Mouse (Mus musculus) naive thymus-derived CD4-positive, alpha-beta T cell, adult 2 months (primary cell): Measurements from ENCODE around the gene Rimkla.
"Not testable (repeated sequence)": the region's sequence is repeated elsewhere in the genome, so short reads cannot be mapped to it uniquely, and the experiment has no call there.

ENCODE experiments used
- DNase-seq: peaks from one replicate; pipeline ENCODE4 v3.0.0-alpha.2; 2011; ENCODE audit warnings: low read depth

Gene Rimkla

DNA sequence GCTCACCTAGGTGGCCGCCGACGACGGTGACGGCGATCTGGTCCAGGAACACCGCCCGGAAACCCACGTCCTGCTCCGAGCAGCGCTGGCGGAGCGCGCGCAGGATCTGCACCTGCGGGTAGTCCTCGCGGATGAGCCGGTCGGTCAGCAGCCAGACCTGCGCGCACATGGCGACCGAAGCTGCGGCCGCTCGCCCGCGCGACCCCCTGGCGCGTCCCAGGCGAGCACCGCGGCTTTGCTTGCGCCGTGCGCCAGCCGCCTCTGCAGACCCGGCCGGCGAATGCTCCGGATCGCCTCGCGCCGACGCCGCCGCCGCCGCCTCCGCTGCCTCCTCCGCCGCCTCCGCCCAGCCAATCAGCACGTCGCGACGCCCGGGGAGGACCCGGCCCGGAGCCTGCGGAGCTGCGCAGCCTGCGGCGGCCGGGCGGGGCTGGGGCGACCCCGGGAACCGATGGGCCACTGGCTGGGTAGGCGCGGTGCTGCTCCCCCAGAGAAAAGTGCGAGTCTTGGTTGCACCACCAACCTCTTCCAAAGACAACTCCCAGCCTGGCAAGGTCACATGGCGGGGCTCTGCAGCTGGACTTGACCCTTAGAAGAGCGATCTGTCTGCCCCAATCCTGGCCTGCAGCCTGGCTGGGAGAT lies at the start of gene Rimkla:
Gene Rimkla (minus strand): TSS at position 338 of the 642 bp plus-strand sequence.
- peak; percentile 52 for DNase-seq

DNA sequence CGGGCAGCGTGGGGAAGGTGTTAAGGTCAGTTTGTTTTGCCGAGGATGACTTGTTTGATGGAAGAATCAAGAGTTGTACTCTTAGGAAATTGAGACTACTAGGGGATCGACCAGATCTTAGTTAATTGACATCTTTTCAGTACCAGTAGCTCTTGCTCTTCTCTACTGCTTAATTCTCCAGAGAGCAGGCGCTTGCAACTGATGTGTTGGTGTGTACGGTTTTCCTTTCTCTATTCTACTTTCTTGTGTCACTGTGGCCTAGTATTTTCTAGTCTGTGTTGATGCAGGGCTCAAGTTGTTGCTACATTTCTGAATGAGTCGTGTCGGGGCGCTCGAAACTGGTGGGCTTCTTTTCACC lies 48.1 kb upstream of the Rimkla start:
- no peak for DNase-seq

DNA sequence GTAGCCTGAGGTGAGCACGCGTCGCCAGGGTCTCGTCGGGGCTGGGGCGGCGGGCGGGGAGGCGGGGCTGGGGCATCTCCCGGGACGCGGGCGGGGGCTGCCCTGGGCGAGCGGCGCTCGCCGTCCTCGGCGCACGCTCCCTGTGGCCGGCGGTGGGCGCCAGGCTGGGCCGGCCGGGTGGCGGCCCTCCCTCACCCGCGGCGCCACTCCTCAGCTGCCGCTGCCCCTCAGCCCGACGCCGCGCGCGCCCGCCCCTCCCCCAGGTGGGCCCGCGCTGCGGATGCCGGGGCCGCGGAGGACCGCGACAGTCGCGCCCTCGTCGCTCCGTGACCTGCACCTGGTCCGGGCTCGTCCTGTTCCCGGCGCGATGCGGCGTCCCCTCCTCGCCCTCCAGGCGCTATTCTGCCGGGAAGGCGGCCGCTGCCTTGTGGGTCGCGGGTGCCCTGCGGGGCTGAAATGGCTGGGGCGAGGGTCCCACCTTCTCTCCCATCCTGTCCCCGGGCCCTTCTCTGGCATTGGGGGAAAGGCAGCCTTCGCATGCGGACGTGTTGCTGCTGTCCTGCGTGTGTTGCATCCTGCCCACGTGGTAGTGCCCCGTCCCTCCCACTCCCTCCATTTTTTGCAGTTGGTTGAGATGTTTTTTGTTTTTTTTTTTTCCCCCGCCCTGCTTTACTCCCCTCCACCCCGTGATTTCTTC lies 47.6 kb upstream of the Rimkla start:
- DNase-seq = peak; percentile 75

DNA sequence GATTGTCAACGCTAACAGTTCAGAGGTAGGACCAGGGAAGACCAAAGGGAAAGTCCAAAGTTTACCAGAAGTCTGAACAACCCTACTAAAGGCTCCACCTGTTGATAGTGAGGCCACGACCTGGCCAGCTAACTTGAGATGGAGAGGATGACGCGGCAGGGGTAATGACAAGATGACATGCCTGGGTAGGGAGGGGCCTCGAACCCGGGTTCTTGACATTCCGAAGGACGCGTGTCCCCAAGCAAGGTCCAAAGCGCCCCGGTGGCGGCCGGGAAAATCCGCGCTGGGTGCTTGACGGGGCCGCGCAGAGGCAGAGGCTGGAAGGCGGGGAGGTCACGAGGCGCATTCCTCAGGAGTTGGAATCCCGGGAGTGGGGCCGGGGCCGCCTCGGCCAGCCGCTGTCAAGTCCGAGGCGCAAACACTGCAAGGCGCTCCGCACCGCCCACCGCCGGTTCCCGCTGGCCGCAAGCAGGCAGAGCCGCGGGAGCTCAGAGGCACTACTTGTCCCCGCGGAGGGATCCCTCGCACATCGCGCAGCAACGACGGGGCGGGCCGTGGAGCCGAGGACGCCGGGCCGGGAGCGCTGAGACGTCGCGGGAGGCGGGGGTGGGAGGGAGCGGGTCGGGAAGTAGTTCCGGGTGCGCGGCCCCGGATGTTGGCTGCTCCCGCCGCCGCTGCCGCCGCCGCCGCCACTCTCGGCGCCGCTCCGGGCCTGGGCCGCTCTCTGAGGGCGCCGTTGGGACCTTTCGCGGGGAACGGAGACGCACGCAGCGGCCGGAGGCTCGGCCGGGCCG lies 46.8 kb upstream of the Rimkla start, which contains the start of gene Frg2f1:
Gene Frg2f1 (minus strand): TSS at position 499 of the 794 bp plus-strand sequence.
- DNase-seq = peak; percentile 96

DNA sequence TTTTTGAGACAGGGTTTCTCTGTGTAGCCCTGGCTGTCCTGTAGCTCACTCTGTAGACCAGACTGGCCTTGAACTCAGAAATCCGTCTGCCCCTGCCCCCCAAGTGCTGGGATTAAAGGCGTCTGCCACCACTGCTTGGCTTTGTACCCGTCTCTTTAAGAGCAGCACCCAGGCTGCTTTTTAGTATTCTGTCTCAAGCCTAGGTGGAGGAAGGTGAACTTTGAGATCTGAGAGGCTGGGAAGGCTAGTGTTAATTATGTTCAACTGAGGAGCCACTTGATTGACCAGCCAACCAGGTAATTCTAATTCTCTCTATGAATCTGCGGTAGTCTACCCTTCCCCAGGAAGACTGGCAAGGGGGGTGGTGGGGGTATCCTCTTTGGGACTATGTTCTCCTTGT lies 45.0 kb upstream of the Rimkla start:
- no peak for DNase-seq

DNA sequence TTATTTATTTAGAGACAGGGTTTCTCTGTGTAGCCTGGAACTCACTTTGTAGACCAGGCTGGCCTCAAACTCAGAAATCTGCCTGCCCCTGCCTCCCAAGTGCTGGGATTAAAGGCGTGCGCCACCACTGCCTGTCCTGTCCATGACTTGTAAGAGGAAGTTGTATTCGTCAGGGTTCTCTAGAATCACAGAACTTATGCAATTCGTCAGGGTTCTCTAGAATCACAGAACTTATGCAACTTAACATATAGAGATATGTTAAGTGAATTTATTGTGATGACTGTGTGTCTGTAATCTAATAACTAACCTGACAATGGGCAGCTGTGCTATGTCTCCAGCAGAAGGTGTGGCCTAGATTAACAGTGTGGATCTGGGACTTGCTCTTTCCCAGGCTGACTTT lies 44.2 kb upstream of the Rimkla start, which contains the start of gene Foxj3:
Gene Foxj3 (plus strand): TSS at position 390 of the 400 bp plus-strand sequence.
- not testable (repeated sequence) for DNase-seq

DNA sequence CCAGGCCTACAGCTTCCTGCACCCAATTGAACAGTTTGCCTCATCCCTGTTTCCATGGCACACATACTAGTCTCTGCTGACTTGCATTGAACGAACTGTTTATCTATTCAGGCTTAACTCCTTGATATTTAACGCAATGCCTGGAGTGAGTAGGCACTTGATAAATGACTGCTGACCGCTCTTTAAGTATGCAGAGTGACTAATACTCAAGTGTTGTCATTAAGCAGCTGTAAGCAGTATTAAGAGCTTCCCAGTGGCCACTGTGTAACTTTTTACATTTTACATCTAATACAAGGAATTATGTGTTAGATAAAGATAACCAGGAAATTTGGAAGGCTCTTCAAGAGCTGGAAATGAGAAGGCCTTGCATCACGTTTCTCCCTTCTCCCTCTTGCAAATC lies 42.7 kb upstream of the Rimkla start:
- DNase-seq = no peak

DNA sequence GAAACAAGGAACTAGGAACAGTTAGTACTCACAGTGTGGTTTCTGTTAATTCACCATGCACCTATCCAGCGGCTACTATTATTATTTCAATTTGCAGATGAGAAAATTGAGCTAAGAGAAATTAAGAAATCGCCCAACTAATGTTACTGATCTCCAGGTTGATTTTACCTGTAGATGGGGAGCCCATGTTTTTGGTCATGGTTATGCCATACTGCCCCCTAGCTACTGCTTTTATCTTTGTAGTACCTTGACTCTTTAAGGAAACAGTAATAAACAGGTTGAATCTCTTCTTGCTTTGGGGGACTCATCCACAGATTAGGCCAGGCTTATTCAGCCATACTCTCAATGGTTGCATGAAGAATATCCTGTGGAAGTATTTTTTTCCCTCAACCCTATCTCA lies 39.4 kb upstream of the Rimkla start:
- peak; percentile 58 for DNase-seq

DNA sequence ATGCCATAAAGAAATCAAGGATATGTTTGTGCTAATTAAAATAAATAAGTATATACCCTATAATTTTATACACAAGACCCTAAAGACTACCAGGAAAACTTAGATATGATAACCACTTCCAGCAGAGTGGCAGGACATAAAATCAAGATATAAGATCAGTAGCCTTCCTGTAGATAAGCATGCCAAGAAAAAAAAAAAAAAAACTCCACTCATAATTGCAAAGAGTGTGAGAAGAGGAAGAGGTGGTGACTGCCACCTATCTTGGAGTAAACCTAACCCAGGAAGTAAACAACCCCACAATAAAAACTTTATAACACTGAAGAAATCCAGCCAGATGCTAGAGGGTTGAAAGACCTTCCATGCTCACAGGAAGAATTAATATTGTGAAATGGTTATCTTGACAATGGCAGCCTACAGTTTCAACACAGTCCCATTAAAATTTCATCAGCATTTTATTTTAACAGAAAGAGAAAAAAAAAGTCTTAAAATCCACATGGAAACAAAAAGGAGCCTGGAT lies 34.0 kb upstream of the Rimkla start:
- no peak for DNase-seq

DNA sequence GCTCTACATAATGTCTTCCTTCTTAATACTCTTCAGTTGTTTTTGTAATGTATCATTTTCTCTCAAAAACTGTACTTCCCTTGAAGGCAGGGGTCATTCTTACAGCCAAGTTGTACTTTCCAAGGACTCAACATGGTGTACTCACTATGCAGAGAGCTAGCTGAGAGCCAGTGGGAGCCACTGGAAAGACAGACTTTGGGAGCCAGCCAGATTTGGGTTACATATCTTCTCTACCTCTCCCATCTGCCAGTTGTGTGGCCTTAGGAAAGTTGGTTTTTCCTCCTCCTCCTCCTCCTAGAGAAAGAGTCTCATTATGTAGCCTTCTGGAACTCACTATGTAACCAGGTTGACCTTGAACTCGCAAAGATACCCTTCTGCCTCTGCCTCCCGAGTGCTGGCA lies 32.0 kb upstream of the Rimkla start:
- no peak for DNase-seq

DNA sequence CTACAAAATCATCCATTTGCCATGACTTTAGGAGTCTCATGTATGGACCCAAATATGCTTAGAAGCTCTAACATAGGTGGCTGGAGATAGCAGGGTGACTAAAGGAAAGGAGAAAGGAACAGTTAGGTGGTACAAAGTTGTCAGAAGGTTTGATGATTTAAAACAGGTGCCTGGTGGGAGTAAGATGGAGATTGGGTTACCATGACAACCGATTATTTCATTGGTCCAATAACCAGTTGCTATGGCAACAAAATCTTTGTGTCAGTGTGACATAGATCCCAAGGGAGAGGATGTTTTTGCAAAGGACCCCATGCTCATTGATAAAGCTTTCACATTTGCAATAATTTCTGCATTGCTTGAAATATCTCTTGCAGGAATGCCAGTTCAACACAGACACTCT lies 31.6 kb upstream of the Rimkla start:
- no peak for DNase-seq

DNA sequence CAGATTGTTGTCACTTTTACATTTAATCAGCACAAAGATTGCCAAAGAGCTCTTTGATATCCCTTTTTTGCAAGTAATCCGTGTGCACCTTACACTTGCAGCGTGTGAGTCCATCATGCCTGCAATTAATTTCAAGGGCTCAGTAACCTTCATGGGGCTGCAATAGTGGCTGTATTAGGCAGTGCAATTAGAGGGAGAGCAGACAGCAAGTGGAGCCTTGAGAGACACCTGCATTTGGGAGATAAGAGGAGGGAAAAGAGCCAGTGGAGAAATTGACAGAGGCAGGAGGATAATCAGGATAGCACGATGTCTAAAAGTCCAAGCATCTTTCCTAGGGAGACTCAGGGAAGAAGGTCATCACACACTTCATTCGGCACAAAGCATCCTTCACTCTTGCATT lies 31.1 kb upstream of the Rimkla start:
- no peak for DNase-seq

DNA sequence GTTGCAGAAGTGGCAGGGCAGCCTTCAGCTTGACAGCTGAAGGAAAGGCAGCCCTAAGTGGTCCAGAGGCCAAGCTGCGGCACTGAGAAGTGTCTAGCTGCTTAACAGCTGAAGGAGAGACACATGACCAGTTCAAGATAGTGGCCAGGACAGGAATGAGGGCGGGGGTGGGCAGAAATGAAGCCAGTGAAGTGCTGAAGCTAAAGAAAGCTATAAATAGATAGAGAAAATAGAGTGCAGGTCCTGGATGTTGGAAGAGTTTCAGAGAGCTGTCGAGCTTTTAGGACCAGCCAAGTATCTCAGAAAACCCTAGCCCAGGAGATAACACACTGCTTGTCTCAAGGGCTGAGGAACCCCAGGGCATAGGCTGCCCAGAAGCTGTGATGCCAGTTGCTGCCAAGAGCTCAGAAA lies 20.3 kb upstream of the Rimkla start:
- DNase-seq = no peak

DNA sequence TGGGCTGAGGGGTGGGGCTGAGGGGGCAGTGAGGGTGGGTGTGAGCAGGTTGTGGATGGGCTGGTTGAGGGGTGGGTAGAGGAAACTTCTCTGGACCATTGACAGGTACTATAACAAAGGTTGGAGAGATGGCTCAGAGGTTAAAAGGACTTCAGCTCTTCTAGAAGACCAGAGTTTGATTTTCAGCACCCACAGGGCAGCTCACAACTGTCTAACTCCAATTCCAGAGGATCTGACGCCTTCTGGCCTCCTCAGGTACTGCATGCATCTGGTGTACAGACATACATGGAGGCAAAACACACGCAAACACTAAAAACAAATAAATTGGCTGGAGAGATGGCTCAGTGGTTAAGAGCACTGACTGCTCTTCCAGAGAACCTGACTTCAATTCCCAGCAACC lies 19.2 kb upstream of the Rimkla start:
- no peak for DNase-seq

DNA sequence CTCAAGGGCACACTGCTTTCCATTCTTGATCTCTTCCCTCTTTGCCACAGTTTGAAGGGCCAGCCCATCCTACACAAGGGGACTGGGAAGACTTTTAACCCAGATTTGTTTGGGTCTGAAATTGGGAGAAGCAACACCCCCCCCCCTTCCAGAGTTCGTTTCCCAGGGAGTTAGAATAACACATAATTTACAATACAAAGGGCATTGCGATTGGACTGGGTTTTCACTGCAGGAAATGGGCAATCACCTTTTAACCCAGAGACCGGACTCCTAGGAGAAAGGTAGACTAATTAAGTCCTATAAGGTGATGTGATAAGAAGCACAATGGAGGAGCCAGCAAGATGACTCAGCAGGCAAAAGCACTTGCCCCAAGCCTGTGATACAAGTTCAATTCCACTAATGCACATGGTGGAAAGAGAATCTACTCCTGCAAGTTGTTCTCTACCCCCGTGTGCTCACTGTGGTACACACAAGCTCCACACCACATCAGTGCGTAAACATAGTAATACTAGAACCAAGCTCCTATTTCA lies 6.0 kb upstream of the Rimkla start:
- no peak for DNase-seq

DNA sequence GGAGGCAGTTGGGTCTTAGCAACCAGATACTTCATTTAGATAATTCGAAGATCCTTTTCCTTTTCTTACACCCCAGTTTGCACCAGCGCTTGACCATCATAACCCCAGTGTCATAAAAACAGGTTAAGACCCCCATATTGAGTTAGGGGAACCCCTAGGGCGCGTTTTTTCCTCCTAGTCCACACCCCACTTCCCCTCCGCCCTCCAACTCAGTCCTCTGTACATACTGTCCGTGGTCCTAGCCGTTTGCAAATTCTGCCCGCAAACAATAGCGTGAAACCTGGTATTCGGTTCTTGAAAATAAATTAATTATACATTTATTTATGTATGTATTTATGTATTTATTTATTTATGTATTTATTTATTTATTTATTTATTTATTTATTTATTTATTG lies 502 bp upstream of the Rimkla start:
- no peak for DNase-seq

DNA sequence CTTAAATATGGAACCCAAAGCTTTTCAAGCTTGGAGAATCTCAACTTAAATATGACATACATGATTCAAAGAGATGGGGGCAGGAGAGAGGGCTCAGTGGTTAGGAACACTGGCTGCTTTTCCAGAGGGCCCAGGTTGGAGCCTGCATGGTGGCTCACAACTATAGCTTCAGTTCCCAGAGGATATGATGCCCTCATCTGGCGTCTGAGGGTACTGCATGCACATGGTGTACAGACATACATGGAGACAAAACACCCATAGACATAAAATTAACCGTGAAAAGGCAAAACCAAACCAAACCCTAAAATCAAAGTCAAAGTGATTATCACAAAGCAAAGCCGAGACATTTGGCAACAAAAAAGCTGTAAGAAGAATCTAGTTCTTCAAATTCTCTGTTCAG lies 1.6 kb downstream of the Rimkla start:
- peak; percentile 31 for DNase-seq

DNA sequence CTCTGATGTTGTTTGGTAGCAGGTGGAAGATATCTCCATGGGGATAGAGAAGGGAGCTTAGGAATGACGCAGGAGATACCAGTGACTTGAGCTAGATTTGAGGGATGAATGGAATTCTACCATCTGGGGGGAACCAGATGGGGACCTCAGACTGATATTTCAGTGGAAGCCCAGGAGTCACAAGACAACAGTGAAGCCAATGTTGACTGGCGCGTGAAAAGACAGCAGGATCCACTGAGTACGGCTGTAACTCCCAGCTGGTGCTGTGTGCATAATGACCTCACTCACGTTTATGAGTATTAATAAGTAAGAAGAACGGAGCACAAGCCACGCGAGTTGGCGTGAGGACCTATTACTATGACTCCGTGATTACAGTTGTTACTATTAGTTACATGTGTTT lies 2.8 kb downstream of the Rimkla start:
- DNase-seq = no peak

DNA sequence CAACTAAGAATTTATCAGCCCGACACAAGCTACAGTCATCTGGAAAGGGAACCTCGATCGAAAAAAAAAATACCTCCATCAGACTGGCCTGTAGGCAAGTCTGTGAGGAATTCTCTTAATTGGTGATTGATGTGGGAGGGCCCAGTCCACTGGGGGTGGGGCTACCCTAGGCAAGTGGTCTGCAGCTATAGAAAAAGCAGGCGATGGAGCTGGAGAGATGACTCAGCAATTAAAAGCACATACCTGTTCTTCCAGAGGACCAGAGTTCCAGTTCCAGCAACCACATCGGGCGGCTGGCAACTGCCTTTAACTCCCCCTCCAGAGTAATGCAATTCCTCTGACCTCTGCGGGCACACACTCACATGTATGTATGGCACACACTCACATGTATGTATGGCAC lies 7.5 kb downstream of the Rimkla start:
- no peak for DNase-seq

DNA sequence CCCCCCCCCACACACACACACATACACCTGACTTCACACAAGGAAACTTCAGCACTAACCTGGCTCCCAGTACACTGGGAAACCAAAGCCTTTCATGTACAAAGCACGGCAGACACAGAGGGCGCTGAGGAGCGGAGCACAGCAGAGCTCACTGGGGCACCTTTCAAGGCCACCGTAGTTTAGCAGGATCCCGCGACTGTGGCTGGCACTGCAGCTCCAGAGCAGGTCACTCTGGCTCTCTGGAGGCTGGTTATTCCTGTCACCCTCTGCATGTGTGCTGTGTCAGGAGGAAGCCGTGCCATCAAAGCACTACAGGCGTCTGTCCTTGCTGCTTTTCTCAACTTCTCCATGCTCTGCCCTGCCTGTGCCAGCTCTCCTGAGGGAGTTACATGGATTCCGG lies 9.4 kb downstream of the Rimkla start:
- DNase-seq = no peak

DNA sequence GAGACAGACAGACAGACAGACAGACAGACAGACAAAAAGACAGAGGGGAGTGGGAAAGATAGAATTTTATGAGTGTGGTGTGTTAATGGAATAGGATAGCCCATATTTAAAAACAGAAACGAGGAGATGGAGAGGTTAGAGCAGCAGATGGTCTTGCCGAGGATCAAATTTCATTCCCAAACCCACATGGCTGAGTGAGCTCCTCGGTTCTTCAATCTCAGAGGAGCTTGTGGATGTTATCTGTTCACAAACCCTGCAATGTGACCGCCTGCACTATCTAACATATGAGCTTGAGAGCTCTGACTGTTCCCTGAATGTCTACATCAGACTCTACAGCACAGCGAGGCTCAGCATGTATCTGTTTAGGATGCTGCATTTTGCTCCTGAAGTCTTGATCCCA lies 19.3 kb downstream of the Rimkla start:
- DNase-seq = no peak

DNA sequence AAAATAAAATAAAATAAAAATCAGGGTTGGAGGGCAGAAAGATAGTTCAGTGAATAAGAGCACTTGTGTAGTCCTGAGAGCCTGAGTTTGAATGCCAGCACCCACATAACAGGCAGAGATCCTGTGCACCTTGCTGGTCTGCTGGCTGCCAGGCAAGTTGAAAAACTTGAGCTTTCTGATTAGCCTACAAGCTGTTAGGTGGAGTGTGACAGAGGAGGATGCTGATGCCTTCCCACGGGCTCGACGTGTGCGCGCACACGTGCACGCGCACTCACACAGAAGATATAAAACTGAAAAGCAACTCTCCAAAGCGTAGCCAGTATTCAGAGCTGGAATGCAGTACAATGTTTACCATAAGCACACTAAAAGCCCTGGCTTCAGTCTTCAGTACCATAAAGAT lies 19.9 kb downstream of the Rimkla start:
- DNase-seq = no peak
